Mouse (Mus musculus) megakaryocyte, embryonic 14.5 days (primary cell): ENCODE measurements around the gene Hic1.

Experiments
- FLI1 ChIP-seq: IDR thresholded peaks from 2 replicates; pipeline ENCODE4 v1.6.1; 2012; ENCODE audit warnings: low read length, inconsistent platforms, mixed read lengths
- GATA1 ChIP-seq: IDR thresholded peaks from 3 replicates; pipeline ENCODE4 v1.6.1; 2012; ENCODE audit warnings: mixed read lengths, low read length, inconsistent platforms, borderline replicate concordance

DNA sequence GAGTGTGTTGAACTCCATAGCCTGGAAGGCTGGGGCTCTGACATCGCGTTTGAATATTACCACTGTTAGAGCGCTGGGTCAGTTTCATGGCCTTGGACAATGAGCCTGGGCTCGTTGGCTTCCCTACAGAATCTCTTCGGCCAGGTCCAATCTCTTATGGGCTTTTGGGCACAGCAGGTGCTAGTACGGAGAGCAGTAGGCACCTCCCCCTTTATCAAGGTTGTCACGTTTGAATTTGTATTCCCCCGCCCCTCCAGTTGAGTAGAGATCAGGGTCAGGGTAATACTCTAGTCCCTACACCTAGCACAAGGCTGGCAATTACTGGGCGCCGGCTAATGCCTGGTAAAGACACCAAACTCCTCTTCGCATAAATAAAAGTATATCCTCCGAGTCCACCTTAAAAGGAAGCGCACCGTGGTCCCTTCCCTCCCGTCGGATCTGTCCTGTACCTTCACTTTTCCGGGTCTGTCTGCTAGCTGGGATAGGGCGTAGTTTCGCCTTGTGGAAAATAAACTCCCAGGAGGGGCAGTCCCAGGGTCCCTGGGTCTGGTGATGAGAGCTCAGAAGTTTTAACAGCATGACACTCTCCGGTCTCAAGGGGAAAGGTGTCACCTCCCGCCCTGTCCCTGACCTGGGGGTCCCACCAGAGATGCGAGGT, 20.5 kb upstream of the Hic1 start:
- TF ChIP-seq GATA1 (no peak), FLI1 (no peak)
